Mouse (Mus musculus) intestine, embryonic 15.5 days (tissue): ENCODE measurements around the gene Olfr152. TPM values are rescaled to one million over a fixed set of nuclear protein-coding genes. Genes with fewer than 3 reads are reported as not detected.

Source experiments
- ATAC-seq: fragments of 200-750 bp; cut with Nextera tagmentation; 2 replicates; pipeline ENCODE4 v1.8.0; 2017; ENCODE audit warnings: moderate TSS enrichment, moderate library complexity
- H3K27ac ChIP-seq: fragments of 300-500 bp; sonication (generic); 2 replicates; pipeline ENCODE4 v1.5.1; 2015; ENCODE audit warnings: mild to moderate bottlenecking, inconsistent platforms
- H3K27me3 ChIP-seq: fragments of 300-500 bp; sonication (generic); replicated peaks from 2 replicates; pipeline ENCODE4 v1.6.1; 2015; ENCODE audit warnings: inconsistent platforms
- H3K36me3 ChIP-seq: fragments of 300-500 bp; sonication (generic); 2 replicates; pipeline ENCODE4 v1.6.1; 2015; ENCODE audit warnings: inconsistent platforms
- H3K4me1 ChIP-seq: fragments of 300-500 bp; sonication (generic); replicated peaks from 2 replicates; pipeline ENCODE4 v1.6.1; 2015; ENCODE audit warnings: inconsistent platforms
- H3K4me2 ChIP-seq: fragments of 300-500 bp; sonication (generic); replicated peaks from 2 replicates; pipeline ENCODE4 v1.6.1; 2015; ENCODE audit warnings: mild to moderate bottlenecking, inconsistent platforms
- H3K4me3 ChIP-seq: fragments of 300-500 bp; sonication (generic); replicated peaks from 2 replicates; pipeline ENCODE4 v1.5.1; 2015; ENCODE audit warnings: inconsistent platforms
- H3K9ac ChIP-seq: fragments of 300-500 bp; sonication (generic); 2 replicates; pipeline ENCODE4 v1.6.1; 2015; ENCODE audit warnings: inconsistent platforms
- H3K9me3 ChIP-seq: fragments of 300-500 bp; sonication (generic); 2 replicates; pipeline ENCODE4 v1.6.1; 2016; ENCODE audit warnings: inconsistent platforms
- WGBS: fragments of 180-500 bp; shearing (Covaris S2); methylation state at CpG from one replicate; pipeline ENCODE4 v1.1.7; 2015; 5-methylcytosine and 5-hydroxymethylcytosine counted together
- polyA plus RNA-seq: library from polyadenylated mRNA; unstranded; fragments of >200 nt; fragmentation: Nextera tagmentation; extraction: Ambion mirVana; gene quantifications from 2 replicates; pipeline ENCODE4 v1.2.1, GENCODE M21; 2015

The Olfr152 gene
- polyA plus RNA-seq = not detected in 2 replicates

DNA sequence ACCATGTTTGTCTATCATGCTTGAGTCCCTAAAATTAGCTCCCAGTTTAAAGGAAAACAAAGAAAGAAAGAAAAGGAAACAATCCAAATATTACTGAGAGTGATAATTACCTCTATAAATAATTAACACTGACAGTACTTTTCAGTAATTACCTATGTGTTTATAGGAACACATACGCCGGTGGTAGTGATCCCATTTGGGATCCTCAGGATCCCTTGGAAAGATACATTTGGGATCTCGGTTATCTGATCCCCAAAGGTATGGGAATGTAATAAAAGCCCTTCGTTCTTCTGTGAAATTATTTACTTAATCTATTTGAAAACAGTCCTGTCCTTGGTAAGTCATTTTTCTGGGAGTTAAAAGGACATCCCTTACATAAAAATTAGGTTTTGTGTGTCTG is at the start of gene Olfr152:
Gene Olfr152 (plus strand): TSS at position 301 of the 400 bp plus-strand sequence.
- Histone ChIP-seq H3K4me2 (no peak within 1 kb of the TSS), H3K4me3 (no peak within 1 kb of the TSS), H3K9ac (no peak within 1 kb of the TSS), H3K36me3 (no peaks in the 10 kb centered on the region), H3K9me3 (no peaks in the 10 kb centered on the region), H3K4me1 (no peaks in the 10 kb centered on the region), H3K27me3 (no peaks in the 10 kb centered on the region), H3K27ac (no peak within 1 kb of the TSS)
- WGBS = 74% methylated on average over 4 of the region's 4 CpGs
- no peak for ATAC-seq

DNA sequence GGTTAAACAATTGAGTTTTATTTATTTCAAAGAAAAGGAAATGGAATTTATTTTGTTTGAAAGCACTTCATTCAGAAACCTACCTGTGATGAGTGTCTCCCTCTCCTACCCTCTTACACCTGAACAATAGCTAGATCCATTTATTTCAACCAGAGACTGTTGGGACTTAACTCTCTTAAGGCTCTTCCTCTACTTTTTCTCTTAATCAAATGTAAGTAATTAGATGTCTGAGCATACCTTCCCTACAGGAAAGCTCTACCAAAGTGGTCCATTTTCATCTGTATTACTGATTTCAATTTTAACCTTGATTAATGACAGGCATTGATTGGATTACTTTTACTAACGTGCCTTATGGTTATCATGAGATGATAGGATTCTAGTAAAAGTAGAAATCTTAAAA is 39.4 kb upstream of the Olfr152 start, which contains the start of gene Olfr1138:
Gene Olfr1138 (minus strand): TSS at position 101 of the 400 bp plus-strand sequence.
- H3K27ac ChIP-seq = no peak within 1 kb of the TSS
- 83% methylated on average over 1 of the region's 1 CpGs for WGBS

DNA sequence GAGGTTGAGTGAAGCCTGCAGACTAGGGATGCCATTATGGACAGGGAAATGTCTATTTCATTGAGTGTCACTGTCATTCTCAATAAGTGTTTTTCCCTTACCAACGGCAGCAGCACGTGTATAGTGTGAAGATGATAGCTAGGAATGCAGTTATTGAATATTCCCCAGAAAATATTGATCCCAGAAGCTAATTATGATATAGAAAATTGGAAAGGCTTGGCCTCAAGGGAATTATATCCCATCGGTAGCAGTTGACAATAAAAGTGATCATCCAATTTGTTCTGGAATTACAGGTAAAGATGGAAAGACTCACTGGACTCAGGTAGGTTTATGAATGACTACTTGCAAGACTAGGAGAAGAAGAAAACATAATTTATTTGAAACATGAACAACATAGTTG is 35.8 kb upstream of the Olfr152 start, which contains the start of gene Olfr1140:
Gene Olfr1140 (plus strand): TSS at position 301 of the 400 bp plus-strand sequence.
- ATAC-seq = no peak
- WGBS = 75% methylated on average over 3 of the region's 3 CpGs
- H3K9ac ChIP-seq = no peak within 1 kb of the TSS
- no peak within 1 kb of the TSS for H3K27ac ChIP-seq
- H3K36me3 ChIP-seq = no peaks in the 10 kb centered on the region
- no peaks in the 10 kb centered on the region for H3K27me3 ChIP-seq
- H3K4me3 ChIP-seq = no peak within 1 kb of the TSS
- H3K4me2 ChIP-seq = no peak within 1 kb of the TSS
- H3K4me1 ChIP-seq = no peaks in the 10 kb centered on the region
- H3K9me3 ChIP-seq = no peaks in the 10 kb centered on the region

More for the DNA sequence above, 39.4 kb upstream of the Olfr152 start, which contains the start of gene Olfr1138:
- Histone ChIP-seq H3K4me2 (no peak within 1 kb of the TSS), H3K4me3 (no peak within 1 kb of the TSS), H3K9me3 (no peaks in the 10 kb centered on the region), H3K9ac (no peak within 1 kb of the TSS), H3K36me3 (no peaks in the 10 kb centered on the region), H3K4me1 (no peaks in the 10 kb centered on the region), H3K27me3 (no peaks in the 10 kb centered on the region)
- ATAC-seq = no peak

DNA sequence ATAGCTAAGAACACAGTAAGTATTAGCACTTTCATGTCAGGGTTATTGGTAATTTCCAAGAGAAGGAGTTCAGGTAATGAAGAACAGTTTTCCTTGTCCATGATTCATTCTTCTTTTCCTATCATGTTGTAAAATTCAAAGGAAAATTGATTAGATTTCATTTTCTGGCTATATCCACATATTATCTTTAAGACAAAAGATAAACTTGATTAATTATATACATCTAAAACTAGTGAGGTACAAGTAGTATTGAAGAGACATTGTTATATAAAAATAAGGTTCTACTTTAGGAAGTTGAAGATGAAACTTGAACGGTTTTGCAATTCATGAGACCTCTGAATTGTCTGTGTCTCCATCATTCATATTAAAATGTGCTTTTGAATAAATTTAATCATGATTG is 25.4 kb upstream of the Olfr152 start, which contains the start of gene Olfr1141:
Gene Olfr1141 (minus strand): TSS at position 101 of the 400 bp plus-strand sequence.
- Histone ChIP-seq H3K4me1 (no peaks in the 10 kb centered on the region), H3K27me3 (no peaks in the 10 kb centered on the region), H3K4me2 (no peak within 1 kb of the TSS), H3K4me3 (no peak within 1 kb of the TSS), H3K27ac (no peak within 1 kb of the TSS), H3K36me3 (no peaks in the 10 kb centered on the region), H3K9ac (no peak within 1 kb of the TSS), H3K9me3 (no peaks in the 10 kb centered on the region)
- ATAC-seq = no peak
- WGBS = 88% methylated on average over 1 of the region's 1 CpGs

DNA sequence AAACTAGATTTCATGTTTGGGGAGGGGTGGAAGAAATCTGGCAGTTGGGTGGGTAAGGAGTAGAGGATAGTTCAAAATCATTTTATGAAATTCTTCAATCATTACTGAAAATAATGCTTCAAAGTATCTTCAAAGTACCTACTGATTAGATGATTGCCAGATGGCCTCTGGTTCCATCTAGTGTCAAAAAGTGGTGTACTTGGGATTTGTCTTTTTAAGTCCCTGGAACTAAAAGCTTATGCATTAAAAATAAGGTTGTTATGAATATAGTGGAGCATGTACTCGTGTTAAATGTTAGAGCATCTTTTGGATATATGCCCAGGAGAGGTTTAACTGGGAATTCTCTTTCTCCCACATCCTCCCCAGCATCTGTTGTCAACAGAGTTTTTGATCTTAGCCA is 3.1 kb upstream of the Olfr152 start:
- H3K4me3 ChIP-seq = no peak overlapping the region
- H3K9me3 ChIP-seq = no peaks in the 10 kb centered on the region
- H3K36me3 ChIP-seq = no peaks in the 10 kb centered on the region
- H3K27ac ChIP-seq = no peak overlapping the region
- 36% methylated on average over 1 of the region's 1 CpGs for WGBS
- H3K4me2 ChIP-seq = no peak overlapping the region
- no peaks in the 10 kb centered on the region for H3K4me1 ChIP-seq
- H3K27me3 ChIP-seq = no peaks in the 10 kb centered on the region
- ATAC-seq = no peak
- H3K9ac ChIP-seq = no peak overlapping the region

DNA sequence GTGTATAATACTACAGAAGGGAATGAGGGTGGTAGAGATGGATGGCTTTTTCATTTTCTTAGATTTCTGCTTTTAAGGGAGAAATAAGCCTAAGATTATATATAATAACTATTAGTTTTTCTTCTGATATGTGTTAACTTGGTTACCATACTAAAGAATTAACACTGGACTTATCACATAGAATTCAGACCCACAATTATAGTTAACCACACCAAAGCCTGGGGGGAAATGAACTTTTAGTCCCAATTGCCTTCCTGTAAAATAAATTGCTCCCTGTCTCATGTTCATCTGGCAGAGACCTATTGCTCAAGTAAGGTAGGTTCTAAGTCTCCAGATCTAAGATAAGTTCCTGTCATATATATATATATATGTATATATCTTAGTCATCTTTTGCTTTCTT is 21.0 kb downstream of the Olfr152 start, which contains the start of gene Olfr1143:
Gene Olfr1143 (plus strand): TSS at position 301 of the 400 bp plus-strand sequence.
- no peak within 1 kb of the TSS for H3K9ac ChIP-seq
- H3K36me3 ChIP-seq = no peaks in the 10 kb centered on the region
- no peaks in the 10 kb centered on the region for H3K27me3 ChIP-seq
- H3K9me3 ChIP-seq = no peaks in the 10 kb centered on the region
- H3K4me2 ChIP-seq = no peak within 1 kb of the TSS
- H3K4me1 ChIP-seq = no peaks in the 10 kb centered on the region
- no peak within 1 kb of the TSS for H3K27ac ChIP-seq
- H3K4me3 ChIP-seq = no peak within 1 kb of the TSS
- ATAC-seq = no peak

DNA sequence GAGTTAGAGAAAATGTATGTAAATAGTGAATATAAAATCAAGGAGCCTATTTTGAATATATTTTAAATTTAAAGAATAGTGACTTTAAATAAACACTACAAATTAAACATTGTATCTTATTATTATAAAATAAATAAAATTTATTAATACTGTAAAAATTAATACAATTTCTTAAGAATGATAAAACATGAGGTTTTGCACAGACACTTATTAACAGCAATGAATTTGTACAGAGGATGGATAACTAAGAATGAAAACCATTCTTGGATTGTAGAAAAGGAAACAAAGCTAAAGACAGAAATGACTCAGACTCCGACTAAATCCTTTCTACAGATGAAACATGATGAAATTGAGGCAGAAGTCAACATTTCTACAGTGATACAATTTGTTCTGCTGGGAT is 30.2 kb downstream of the Olfr152 start, which contains the start of gene Olfr1145:
Gene Olfr1145 (plus strand): TSS at position 301 of the 400 bp plus-strand sequence.
- Histone ChIP-seq H3K9ac (no peak within 1 kb of the TSS), H3K36me3 (no peaks in the 10 kb centered on the region), H3K27me3 (no peaks in the 10 kb centered on the region), H3K4me3 (no peak within 1 kb of the TSS), H3K27ac (no peak within 1 kb of the TSS), H3K9me3 (no peaks in the 10 kb centered on the region), H3K4me2 (no peak within 1 kb of the TSS), H3K4me1 (no peaks in the 10 kb centered on the region)
- no peak for ATAC-seq
- 79% methylated on average over 1 of the region's 1 CpGs for WGBS

DNA sequence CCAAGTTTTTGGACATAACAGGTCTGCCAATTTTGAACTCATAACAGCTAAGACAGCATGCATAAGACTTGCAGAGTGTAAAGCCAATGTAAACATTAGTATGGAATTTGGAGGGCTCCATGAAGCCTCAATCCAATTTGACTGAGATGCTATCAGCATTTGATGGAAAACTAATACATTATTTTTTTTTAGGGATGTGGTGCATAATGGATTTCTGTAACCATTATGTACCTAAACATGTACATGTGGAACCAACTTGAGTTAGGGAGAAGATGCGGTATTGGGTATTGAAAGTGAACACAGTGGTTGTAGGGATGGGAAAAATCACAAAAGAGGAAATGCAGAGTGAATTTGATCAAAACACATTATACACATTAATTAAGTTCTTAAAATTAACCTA is 51.0 kb downstream of the Olfr152 start, which contains the start of gene Olfr1148:
Gene Olfr1148 (plus strand): TSS at position 301 of the 400 bp plus-strand sequence.
- H3K4me1 ChIP-seq = no peaks in the 10 kb centered on the region
- H3K9me3 ChIP-seq = no peaks in the 10 kb centered on the region
- 94% methylated on average over 1 of the region's 1 CpGs for WGBS
- no peaks in the 10 kb centered on the region for H3K36me3 ChIP-seq
- no peak within 1 kb of the TSS for H3K4me2 ChIP-seq
- ATAC-seq = no peak
- H3K27ac ChIP-seq = no peak within 1 kb of the TSS
- no peaks in the 10 kb centered on the region for H3K27me3 ChIP-seq
- H3K4me3 ChIP-seq = no peak within 1 kb of the TSS
- H3K9ac ChIP-seq = no peak within 1 kb of the TSS

Other genes starting within 250 kb of the Olfr152 start
- gene Olfr153, start 247.7 kb upstream of the Olfr152 start, polyA plus RNA-seq = not detected in 2 replicates
- not detected in 2 replicates for gene Olfr1128, start 233.9 kb upstream of the Olfr152 start, polyA plus RNA-seq
- gene Olfr1129, start 205.6 kb upstream of the Olfr152 start, polyA plus RNA-seq = not detected in 2 replicates
- gene Olfr1130, start 173.3 kb upstream of the Olfr152 start, polyA plus RNA-seq = not detected in 2 replicates
- not detected in 2 replicates for gene Olfr1131, start 152.4 kb upstream of the Olfr152 start, polyA plus RNA-seq
- not detected in 2 replicates for gene Olfr1132, start 141.9 kb upstream of the Olfr152 start, polyA plus RNA-seq
- not detected in 2 replicates for gene Olfr1133, start 132.1 kb upstream of the Olfr152 start, polyA plus RNA-seq
- gene Olfr1134, start 121.0 kb upstream of the Olfr152 start, polyA plus RNA-seq = not detected in 2 replicates
- gene Olfr1135, start 105.8 kb upstream of the Olfr152 start, polyA plus RNA-seq = not detected in 2 replicates
- not detected in 2 replicates for gene Olfr1136, start 85.5 kb upstream of the Olfr152 start, polyA plus RNA-seq
- not detected in 2 replicates for gene Olfr1137, start 66.3 kb upstream of the Olfr152 start, polyA plus RNA-seq
- gene Olfr1138, start 39.5 kb upstream of the Olfr152 start, polyA plus RNA-seq = not detected in 2 replicates
- not detected in 2 replicates for gene Olfr1140, start 35.7 kb upstream of the Olfr152 start, polyA plus RNA-seq
- not detected in 2 replicates for gene Olfr1141, start 25.5 kb upstream of the Olfr152 start, polyA plus RNA-seq
- not detected in 2 replicates for gene Olfr1143, start 21.1 kb downstream of the Olfr152 start, polyA plus RNA-seq
- not detected in 2 replicates for gene Olfr1145, start 30.3 kb downstream of the Olfr152 start, polyA plus RNA-seq
- gene Olfr1148, start 51.0 kb downstream of the Olfr152 start, polyA plus RNA-seq = not detected in 2 replicates
- gene Olfr1150-ps1, start 64.5 kb downstream of the Olfr152 start, polyA plus RNA-seq = not detected in 2 replicates
- not detected in 2 replicates for gene Olfr1151, start 76.4 kb downstream of the Olfr152 start, polyA plus RNA-seq
- gene Olfr1152, start 87.0 kb downstream of the Olfr152 start, polyA plus RNA-seq = not detected in 2 replicates
- gene Olfr1153, start 115.5 kb downstream of the Olfr152 start, polyA plus RNA-seq = not detected in 2 replicates
- gene Olfr1154, start 125.7 kb downstream of the Olfr152 start, polyA plus RNA-seq = not detected in 2 replicates
- gene Olfr1155, start 165.7 kb downstream of the Olfr152 start, polyA plus RNA-seq = not detected in 2 replicates
- gene Olfr1156, start 173.6 kb downstream of the Olfr152 start, polyA plus RNA-seq = not detected in 2 replicates
- not detected in 2 replicates for gene Olfr1157, start 188.8 kb downstream of the Olfr152 start, polyA plus RNA-seq
- not detected in 2 replicates for gene Olfr74, start 195.2 kb downstream of the Olfr152 start, polyA plus RNA-seq
- gene Olfr1158, start 210.6 kb downstream of the Olfr152 start, polyA plus RNA-seq = not detected in 2 replicates
- gene Olfr1160, start 228.8 kb downstream of the Olfr152 start, polyA plus RNA-seq = not detected in 2 replicates
- not detected in 2 replicates for gene Olfr1161, start 243.3 kb downstream of the Olfr152 start, polyA plus RNA-seq